In the genomic region with DNA sequence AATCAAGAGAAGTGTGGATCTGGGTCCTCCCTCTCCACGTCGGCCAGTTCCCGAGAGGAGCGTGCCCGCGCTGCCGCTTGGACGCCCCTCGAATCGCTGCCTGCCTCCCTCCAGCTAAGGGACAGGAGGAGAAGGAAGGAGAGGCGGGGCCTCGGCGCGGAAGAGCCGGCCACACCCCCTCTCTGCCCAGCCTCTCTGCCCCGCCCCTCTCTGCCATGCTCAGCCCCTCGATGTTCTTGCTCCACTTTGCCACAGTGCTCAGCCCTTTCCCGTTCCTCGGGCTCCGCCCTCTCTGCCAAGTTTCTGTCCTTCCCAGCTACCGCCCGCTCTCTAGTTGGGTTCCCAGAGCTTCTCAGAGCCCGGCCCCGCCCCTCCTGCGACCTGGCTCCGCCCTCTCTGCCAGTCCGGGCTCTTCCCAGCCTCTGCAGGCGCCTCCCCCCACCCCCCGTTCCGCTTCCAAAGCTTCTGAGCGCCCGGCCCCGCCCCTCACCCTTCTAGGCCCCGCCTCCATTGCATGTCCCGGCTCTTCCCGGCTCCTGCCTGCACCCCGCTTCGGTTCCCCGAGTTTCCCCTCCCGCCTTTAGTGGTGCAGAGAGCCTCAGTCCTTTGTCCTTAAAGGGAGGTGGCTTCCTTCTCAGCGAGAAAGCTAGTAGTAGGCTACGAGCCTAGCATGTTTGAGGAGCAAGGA, we compare ENCODE assay signal across 8 mouse cellular contexts. TPM values are rescaled to one million over a fixed set of nuclear protein-coding genes. Genes with fewer than 3 reads are reported as not detected.
DNase-seq lines count a peak whose midpoint lies in the region; ATAC-seq lines count a peak whose summit lies in the region.

A gene (minus strand): TSS at position 133 of the 688 bp plus-strand sequence.
A gene (plus strand): TSS at position 594 of the 688 bp plus-strand sequence.

- under 1% methylated on average over 40 of the region's 42 CpGs for WGBS in hindbrain, embryonic 12.5 days

- H3K4me2 ChIP-seq in hindbrain, embryonic 12.5 days (replicated peaks), result peak within 1 kb of the TSS; percentile 70

- H3K27ac ChIP-seq in hindbrain, embryonic 12.5 days, result peak within 1 kb of the TSS; percentile 95

- H3K36me3 ChIP-seq in hindbrain, embryonic 12.5 days, result 0 out of 2 replicates have a peak, but pooled peaks cover 2% of the 10 kb centered on the region

- H3K27me3 ChIP-seq in hindbrain, embryonic 12.5 days, result no peaks in the 10 kb centered on the region

- H3K4me1 ChIP-seq in hindbrain, embryonic 12.5 days, result peaks cover 13% of the 10 kb centered on the region

- ATAC-seq in hindbrain, embryonic 12.5 days (ENCODE audit: low FRiP score), result peak; percentile 99

- H3K9me3 ChIP-seq in hindbrain, embryonic 12.5 days (replicated peaks), result no peaks in the 10 kb centered on the region

- peak within 1 kb of the TSS; percentile 71 for H3K4me3 ChIP-seq in hindbrain, embryonic 12.5 days

- DNase-seq in Muller cell, postnatal 12 days (ENCODE audit: inconsistent ontology term), result peak; percentile 100
- DNase-seq in cerebellum, adult 9-11 months, result peak; percentile 98
- DNase-seq in frontal cortex, adult 2 months (ENCODE audit: extremely low spot score in 1 of 2, low spot score in 1 of 2), result peak; percentile 94 to 95
- DNase-seq in layer of hippocampus, postnatal 14 days (ENCODE audit: low spot score in 2 of 2), result peak; percentile 96
- peak; percentile 99 for DNase-seq in lung, postnatal 14 days
- DNase-seq in retina, adult 2 months (ENCODE audit: low read depth, low spot score), result peak; percentile 96
- DNase-seq in thymus, postnatal 36 days, result peak; percentile 90 to 95

- H3K9ac ChIP-seq in hindbrain, embryonic 12.5 days, result peak within 1 kb of the TSS; percentile 86

RNA-seq across cellular contexts. Expression of the first gene that starts in this region (rescaled TPM):
- polyA plus RNA-seq in frontal cortex, adult 2 months (2012; rRNA removed), result 23.2 and 26.8 TPM in 2 replicates
- polyA plus RNA-seq in hindbrain, embryonic 12.5 days (2016; fragmentation: Nextera tagmentation; extraction: Ambion mirVana), result 96.4 and 97.1 TPM in 2 replicates
- total RNA-seq in layer of hippocampus, postnatal 14 days (2021), result 10 to 100 TPM; 15.9 to 18.4 TPM

RNA-seq across cellular contexts. Expression of the second gene that starts in this region (rescaled TPM):
- polyA plus RNA-seq in frontal cortex, adult 2 months (2012; rRNA removed), result 0.06 and 0.40 TPM in 2 replicates
- 0.51 and 0.52 TPM in 2 replicates for polyA plus RNA-seq in hindbrain, embryonic 12.5 days (2016; fragmentation: Nextera tagmentation; extraction: Ambion mirVana)
- total RNA-seq in layer of hippocampus, postnatal 14 days (2021), result under 1 TPM in 1 of 2 experiments, not detected in 1; 0.79 TPM

Comparison
In these comparisons a context has a peak if more than half of its experiments do, and no peak if none do; other contexts are left out.
1. Peak in every context shown above with its lines: DNase-seq, ATAC-seq, H3K4me3 ChIP-seq and H3K27ac ChIP-seq.